Mouse (Mus musculus): ENCODE data around the gene Napa. TPM values are rescaled to one million over a fixed set of nuclear protein-coding genes. Genes with fewer than 3 reads are reported as not detected.

Gene Napa
- polyA plus RNA-seq (2014; fragmentation: Illumina TruSeq; extraction: RNeasy Lipid Tissue Mini Kit (QIAGEN cat#74804); ENCODE audit: low read depth, low replicate concordance) = 19.9 TPM

DNA sequence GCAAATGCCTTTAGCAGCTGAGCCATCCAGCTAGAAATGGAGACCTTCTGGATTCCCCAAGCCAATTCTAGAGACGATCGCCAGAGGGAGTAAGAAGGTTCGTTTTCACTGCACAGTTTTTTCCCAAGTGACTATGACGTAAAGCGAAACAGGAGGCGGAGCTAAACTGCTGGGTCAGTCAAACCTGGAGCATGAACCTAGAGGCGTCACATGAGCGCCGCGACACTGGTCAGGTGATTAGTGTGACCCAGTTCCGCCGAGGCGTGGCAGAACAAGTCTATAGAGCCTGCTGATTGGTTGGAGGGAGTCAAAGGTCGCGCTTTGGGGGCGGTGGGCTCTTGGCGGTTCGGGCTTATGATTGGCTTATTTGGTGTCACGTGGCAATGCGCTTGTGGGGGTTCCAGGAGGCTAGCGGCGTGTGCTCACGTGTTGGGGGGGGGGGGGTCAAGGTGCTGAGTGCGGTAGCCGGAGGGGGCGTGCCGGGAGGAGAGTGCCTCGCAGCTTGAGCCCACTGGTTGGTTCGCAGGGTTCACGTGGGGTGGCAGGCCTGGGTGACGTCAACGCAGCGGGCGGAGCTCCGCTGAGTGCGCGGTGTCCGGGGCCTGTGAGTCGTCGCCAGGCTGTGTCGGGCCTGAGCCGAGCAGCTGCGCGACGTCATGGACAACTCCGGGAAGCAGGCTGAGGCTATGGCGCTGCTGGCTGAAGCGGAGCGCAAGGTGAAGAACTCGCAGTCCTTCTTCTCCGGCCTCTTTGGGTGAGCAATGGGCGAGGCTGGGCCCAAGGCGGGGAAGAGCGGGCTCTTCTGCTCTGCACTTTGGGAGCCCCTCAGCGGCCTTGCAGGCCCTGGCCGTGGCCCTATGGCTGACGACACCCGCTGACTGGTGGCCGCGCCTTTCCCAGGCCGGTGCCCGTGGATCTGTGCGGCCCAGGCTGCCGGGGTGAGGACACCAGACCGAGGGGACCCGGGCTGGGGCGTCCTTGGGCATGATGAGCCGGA, at the start of gene Napa:
TSS of gene Napa (plus strand) at position 438 of the 997 bp plus-strand sequence.

DNA sequence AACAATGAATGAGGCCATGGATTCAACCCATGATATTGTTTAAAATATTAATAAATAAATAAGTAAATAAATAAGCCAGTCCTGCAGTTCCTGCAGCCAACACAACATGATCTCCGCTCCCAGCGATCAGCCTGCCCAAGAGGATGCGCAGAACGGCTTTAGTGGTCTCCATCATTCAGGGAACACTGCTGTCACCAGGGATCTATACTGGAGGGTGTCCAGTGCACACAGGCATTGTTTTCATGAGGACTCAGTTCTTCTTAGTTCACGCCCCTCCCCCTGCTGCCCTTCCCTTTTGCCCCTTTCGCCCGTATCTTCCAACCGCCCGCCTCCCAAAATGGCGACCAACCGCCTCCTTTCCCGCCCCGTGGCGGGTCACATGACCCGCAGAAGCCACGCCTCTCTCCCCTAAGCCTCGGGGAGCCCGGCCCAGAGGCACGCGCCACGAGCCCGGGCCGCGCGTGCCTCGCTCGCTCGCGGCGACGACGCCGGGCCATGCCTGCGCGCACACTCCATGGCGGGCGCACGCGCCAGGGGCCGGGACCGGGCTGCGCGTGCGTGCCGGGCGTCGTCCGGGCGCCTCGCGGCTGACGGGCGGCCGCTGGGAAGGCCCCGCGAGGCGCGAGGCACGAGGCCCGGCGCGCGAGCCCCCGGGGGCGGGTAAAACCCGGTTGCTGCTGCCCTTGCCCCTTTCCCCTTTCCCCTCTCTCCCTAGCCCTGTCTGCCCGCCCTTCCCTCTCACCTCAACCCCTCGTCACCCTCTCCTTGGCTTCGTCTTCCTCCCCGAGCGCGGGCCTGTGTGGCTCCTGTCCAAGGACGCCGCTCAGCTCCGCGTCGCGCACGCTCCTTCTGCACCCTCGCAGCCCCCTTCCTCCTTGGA, 36.8 kb upstream of the Napa start, which contains the start of gene Zfp541:
TSS of gene Zfp541 (plus strand) at position 596 of the 880 bp plus-strand sequence.

DNA sequence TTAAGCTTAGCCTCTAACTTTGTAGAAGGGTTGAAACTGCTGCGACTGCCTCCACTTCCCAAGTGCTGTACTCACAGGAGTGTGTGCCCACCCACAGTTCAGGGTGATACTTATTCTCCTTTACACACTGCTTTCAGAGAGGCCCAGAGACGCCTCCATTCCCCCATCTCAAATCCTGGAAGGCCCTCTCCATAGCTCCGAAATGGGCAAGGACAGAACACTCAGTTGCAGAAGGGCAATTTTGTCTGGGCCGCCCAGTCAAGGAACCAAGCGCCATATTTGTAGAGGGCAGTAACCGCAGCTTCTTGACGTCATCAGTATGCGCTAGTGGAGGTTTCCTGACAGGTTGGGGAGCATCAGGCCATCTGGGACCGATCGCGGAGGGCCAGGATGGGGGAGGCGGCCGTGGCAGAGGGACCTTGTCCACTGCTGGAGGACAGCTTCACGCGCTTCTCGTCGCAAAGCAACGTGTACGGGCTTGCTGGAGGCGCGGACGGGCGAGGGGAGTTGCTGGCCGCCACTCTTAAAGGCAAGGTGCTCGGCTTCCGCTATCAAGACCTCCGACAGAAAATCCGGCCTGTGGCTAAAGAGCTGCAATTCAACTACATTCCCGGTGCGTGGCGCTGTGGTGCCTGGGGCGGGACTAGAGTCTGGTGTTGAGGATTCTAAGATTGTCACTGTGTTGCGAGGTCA, 21.5 kb downstream of the Napa start, which contains the start of gene Kptn:
TSS of gene Kptn (plus strand) at position 327 of the 693 bp plus-strand sequence.

DNA sequence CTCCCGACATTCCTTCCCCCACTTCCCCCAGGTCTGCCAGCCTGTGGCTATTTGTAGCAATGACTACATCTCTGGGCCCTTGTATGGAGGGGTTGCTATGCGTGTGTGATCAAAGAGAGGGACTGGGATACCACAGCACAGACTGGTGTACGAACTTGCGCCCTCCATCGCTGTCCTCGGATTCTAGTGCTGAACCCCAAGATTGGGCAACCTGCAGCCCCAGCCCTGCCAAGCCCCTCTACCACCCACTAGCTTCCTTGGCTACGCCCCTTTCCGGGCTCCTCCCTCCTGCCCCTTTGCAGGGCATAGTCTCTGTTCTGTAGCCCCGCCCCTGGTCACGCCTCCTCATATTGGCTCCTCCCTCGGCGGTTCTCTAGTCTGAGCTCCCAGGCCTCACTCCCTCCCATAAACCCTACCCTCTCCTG, 31.2 kb downstream of the Napa start, which contains the start of gene Slc8a2:
TSS of gene Slc8a2 (plus strand) at position 406 of the 425 bp plus-strand sequence.

Other genes starting within 250 kb of the Napa start
- not detected for gene Crx, start 218.5 kb upstream of the Napa start, polyA plus RNA-seq (2014; fragmentation: Illumina TruSeq; extraction: RNeasy Lipid Tissue Mini Kit (QIAGEN cat#74804); ENCODE audit: low read depth, low replicate concordance)
- gene Crxos, start 215.8 kb upstream of the Napa start, polyA plus RNA-seq (2014; fragmentation: Illumina TruSeq; extraction: RNeasy Lipid Tissue Mini Kit (QIAGEN cat#74804); ENCODE audit: low read depth, low replicate concordance) = not detected
- 2.9 TPM for gene Selenow, start 176.1 kb upstream of the Napa start, polyA plus RNA-seq (2014; fragmentation: Illumina TruSeq; extraction: RNeasy Lipid Tissue Mini Kit (QIAGEN cat#74804); ENCODE audit: low read depth, low replicate concordance)
- 10.2 TPM for gene Nop53, start 152.4 kb upstream of the Napa start, polyA plus RNA-seq (2014; fragmentation: Illumina TruSeq; extraction: RNeasy Lipid Tissue Mini Kit (QIAGEN cat#74804); ENCODE audit: low read depth, low replicate concordance)
- gene Ehd2, start 130.9 kb upstream of the Napa start, polyA plus RNA-seq (2014; fragmentation: Illumina TruSeq; extraction: RNeasy Lipid Tissue Mini Kit (QIAGEN cat#74804); ENCODE audit: low read depth, low replicate concordance) = 6.9 TPM
- 0.28 TPM for gene Bicra, start 50.5 kb upstream of the Napa start, polyA plus RNA-seq (2014; fragmentation: Illumina TruSeq; extraction: RNeasy Lipid Tissue Mini Kit (QIAGEN cat#74804); ENCODE audit: low read depth, low replicate concordance)
- gene Zfp541, start 36.6 kb upstream of the Napa start, polyA plus RNA-seq (2014; fragmentation: Illumina TruSeq; extraction: RNeasy Lipid Tissue Mini Kit (QIAGEN cat#74804); ENCODE audit: low read depth, low replicate concordance) = not detected
- gene Kptn, start 21.4 kb downstream of the Napa start, polyA plus RNA-seq (2014; fragmentation: Illumina TruSeq; extraction: RNeasy Lipid Tissue Mini Kit (QIAGEN cat#74804); ENCODE audit: low read depth, low replicate concordance) = 3.5 TPM
- 0.08 TPM for gene Slc8a2, start 31.4 kb downstream of the Napa start, polyA plus RNA-seq (2014; fragmentation: Illumina TruSeq; extraction: RNeasy Lipid Tissue Mini Kit (QIAGEN cat#74804); ENCODE audit: low read depth, low replicate concordance)
- not detected for gene Meis3, start 76.6 kb downstream of the Napa start, polyA plus RNA-seq (2014; fragmentation: Illumina TruSeq; extraction: RNeasy Lipid Tissue Mini Kit (QIAGEN cat#74804); ENCODE audit: low read depth, low replicate concordance)
- 0.24 TPM for gene Dhx34, start 123.6 kb downstream of the Napa start, polyA plus RNA-seq (2014; fragmentation: Illumina TruSeq; extraction: RNeasy Lipid Tissue Mini Kit (QIAGEN cat#74804); ENCODE audit: low read depth, low replicate concordance)
- gene C5ar2, start 145.7 kb downstream of the Napa start, polyA plus RNA-seq (2014; fragmentation: Illumina TruSeq; extraction: RNeasy Lipid Tissue Mini Kit (QIAGEN cat#74804); ENCODE audit: low read depth, low replicate concordance) = 0.12 TPM
- gene C5ar1, start 161.1 kb downstream of the Napa start, polyA plus RNA-seq (2014; fragmentation: Illumina TruSeq; extraction: RNeasy Lipid Tissue Mini Kit (QIAGEN cat#74804); ENCODE audit: low read depth, low replicate concordance) = 0.57 TPM
- 0.93 TPM for gene Inafm1, start 175.2 kb downstream of the Napa start, polyA plus RNA-seq (2014; fragmentation: Illumina TruSeq; extraction: RNeasy Lipid Tissue Mini Kit (QIAGEN cat#74804); ENCODE audit: low read depth, low replicate concordance)
- gene Ccdc9, start 188.3 kb downstream of the Napa start, polyA plus RNA-seq (2014; fragmentation: Illumina TruSeq; extraction: RNeasy Lipid Tissue Mini Kit (QIAGEN cat#74804); ENCODE audit: low read depth, low replicate concordance) = 10.5 TPM
- not detected for gene Bbc3, start 209.9 kb downstream of the Napa start, polyA plus RNA-seq (2014; fragmentation: Illumina TruSeq; extraction: RNeasy Lipid Tissue Mini Kit (QIAGEN cat#74804); ENCODE audit: low read depth, low replicate concordance)

Data from kidney, adult 10 weeks (tissue).